Mouse (Mus musculus): ENCODE measurements around the gene E2f1. TPM values are rescaled to one million over a fixed set of nuclear protein-coding genes. Genes with fewer than 3 reads are reported as not detected.

The E2f1 gene
- polyA plus RNA-seq, 1 experiment, result 14.5 TPM

- peaks cover 32% of the 10 kb centered on the region for H3K36me3 ChIP-seq (ENCODE audit: control insufficient read depth, insufficient read depth, low read length)
- 94% methylated on average over 2 of the region's 2 CpGs for WGBS
- H3K4me3 ChIP-seq (ENCODE audit: low read depth, low read length), result no peak overlapping the region
- no peak overlapping the region for H3K27ac ChIP-seq (ENCODE audit: insufficient read depth, low read depth, low read length)
- no peaks in the 10 kb centered on the region for H3K4me1 ChIP-seq (ENCODE audit: control insufficient read depth, insufficient read depth, insufficient read length, low read length)
- TF ChIP-seq POLR2A (IDR thresholded peaks at IDR 0.05; ENCODE audit: low read depth, low read length) (no peak), CTCF (IDR thresholded peaks at IDR 0.05; ENCODE audit: extremely low read depth, insufficient read length, insufficient replicate concordance, low read depth, low read length) (no peak)
- H3K27me3 ChIP-seq (ENCODE audit: control insufficient read depth, insufficient read depth, low read length), result no peaks in the 10 kb centered on the region
Measured at GRCm38 (mm10) chr2:154525285-154525684, 44.4 kb downstream of the E2f1 start.

GRCm38 (mm10) chr2:154522334-154522733, 47.4 kb downstream of the E2f1 start:
- TF ChIP-seq POLR2A (IDR thresholded peaks at IDR 0.05; ENCODE audit: low read depth, low read length) (no peak), CTCF (IDR thresholded peaks at IDR 0.05; ENCODE audit: extremely low read depth, insufficient read length, insufficient replicate concordance, low read depth, low read length) (no peak)
- H3K27me3 ChIP-seq (ENCODE audit: control insufficient read depth, insufficient read depth, low read length), result no peaks in the 10 kb centered on the region
- H3K27ac ChIP-seq (ENCODE audit: insufficient read depth, low read depth, low read length), result no peak overlapping the region
- WGBS, result 86% methylated on average over 5 of the region's 5 CpGs
- no peaks in the 10 kb centered on the region for H3K4me1 ChIP-seq (ENCODE audit: control insufficient read depth, insufficient read depth, insufficient read length, low read length)
- peaks cover 41% of the 10 kb centered on the region for H3K36me3 ChIP-seq (ENCODE audit: control insufficient read depth, insufficient read depth, low read length)
- H3K4me3 ChIP-seq (ENCODE audit: low read depth, low read length), result no peak overlapping the region

- H3K4me3 ChIP-seq (ENCODE audit: low read depth, low read length), result no peak overlapping the region
- H3K27ac ChIP-seq (ENCODE audit: insufficient read depth, low read depth, low read length), result no peak overlapping the region
- no peaks in the 10 kb centered on the region for H3K27me3 ChIP-seq (ENCODE audit: control insufficient read depth, insufficient read depth, low read length)
- no peak for TF ChIP-seq POLR2A (IDR thresholded peaks at IDR 0.05; ENCODE audit: low read depth, low read length)
- no peaks in the 10 kb centered on the region for H3K4me1 ChIP-seq (ENCODE audit: control insufficient read depth, insufficient read depth, insufficient read length, low read length)
- peaks cover 41% of the 10 kb centered on the region for H3K36me3 ChIP-seq (ENCODE audit: control insufficient read depth, insufficient read depth, low read length)
Measured at GRCm38 (mm10) chr2:154521449-154521848, 48.2 kb downstream of the E2f1 start.

GRCm38 (mm10) chr2:154517424-154517823, 52.3 kb downstream of the E2f1 start:
- Histone ChIP-seq H3K4me1 (ENCODE audit: control insufficient read depth, insufficient read depth, insufficient read length, low read length) (no peaks in the 10 kb centered on the region; the same call in 1 of the 2 replicates), H3K27me3 (ENCODE audit: control insufficient read depth, insufficient read depth, low read length) (no peaks in the 10 kb centered on the region), H3K36me3 (ENCODE audit: control insufficient read depth, insufficient read depth, low read length) (peaks cover 16% of the 10 kb centered on the region), H3K4me3 (ENCODE audit: low read depth, low read length) (no peak overlapping the region), H3K27ac (ENCODE audit: insufficient read depth, low read depth, low read length) (no peak overlapping the region)
- TF ChIP-seq CTCF (IDR thresholded peaks at IDR 0.05; ENCODE audit: extremely low read depth, insufficient read length, insufficient replicate concordance, low read depth, low read length) (no peak), POLR2A (IDR thresholded peaks at IDR 0.05; ENCODE audit: low read depth, low read length) (no peak)
- 83% methylated on average over 5 of the region's 5 CpGs for WGBS

- Histone ChIP-seq H3K27me3 (ENCODE audit: control insufficient read depth, insufficient read depth, low read length) (no peaks in the 10 kb centered on the region), H3K36me3 (ENCODE audit: control insufficient read depth, insufficient read depth, low read length) (peaks cover 13% of the 10 kb centered on the region), H3K4me1 (ENCODE audit: control insufficient read depth, insufficient read depth, insufficient read length, low read length) (no peaks in the 10 kb centered on the region; the same call in 1 of the 2 replicates), H3K27ac (ENCODE audit: insufficient read depth, low read depth, low read length) (no peak overlapping the region), H3K4me3 (ENCODE audit: low read depth, low read length) (no peak overlapping the region)
- TF ChIP-seq CTCF (IDR thresholded peaks at IDR 0.05; ENCODE audit: extremely low read depth, insufficient read length, insufficient replicate concordance, low read depth, low read length), result no peak
- no peak for TF ChIP-seq POLR2A (IDR thresholded peaks at IDR 0.05; ENCODE audit: low read depth, low read length)
- 83% methylated on average over 3 of the region's 3 CpGs for WGBS
Measured at GRCm38 (mm10) chr2:154516944-154517343, 52.7 kb downstream of the E2f1 start.

- WGBS, result 95% methylated on average over 3 of the region's 3 CpGs
- TF ChIP-seq POLR2A (IDR thresholded peaks at IDR 0.05; ENCODE audit: low read depth, low read length) (no peak), CTCF (IDR thresholded peaks at IDR 0.05; ENCODE audit: extremely low read depth, insufficient read length, insufficient replicate concordance, low read depth, low read length) (no peak)
Measured at GRCm38 (mm10) chr2:154510141-154510540, 59.6 kb downstream of the E2f1 start.

More at GRCm38 (mm10) chr2:154510141-154510540, 59.6 kb downstream of the E2f1 start:
- no peak overlapping the region for H3K4me3 ChIP-seq (ENCODE audit: low read depth, low read length)
- H3K27me3 ChIP-seq (ENCODE audit: control insufficient read depth, insufficient read depth, low read length), result no peaks in the 10 kb centered on the region
- H3K36me3 ChIP-seq (ENCODE audit: control insufficient read depth, insufficient read depth, low read length), result peaks cover 17% of the 10 kb centered on the region
- no peak overlapping the region for H3K27ac ChIP-seq (ENCODE audit: insufficient read depth, low read depth, low read length)
- no peaks in the 10 kb centered on the region; the same call in 1 of the 2 replicates for H3K4me1 ChIP-seq (ENCODE audit: control insufficient read depth, insufficient read depth, insufficient read length, low read length)

Other genes starting within 250 kb of the E2f1 start
- gene Cdk5rap1, start 196.9 kb downstream of the E2f1 start, polyA plus RNA-seq (2012; rRNA removed), result 3.2 and 5.4 TPM in 2 replicates
- 12.0 and 27.5 TPM in 2 replicates for gene Snta1, start 161.8 kb downstream of the E2f1 start, polyA plus RNA-seq (2012; rRNA removed)
- gene Cbfa2t2, start 133.4 kb downstream of the E2f1 start, polyA plus RNA-seq (2012; rRNA removed), result 3.6 and 9.8 TPM in 2 replicates
- gene 1700003F12Rik, start 22.8 kb downstream of the E2f1 start, polyA plus RNA-seq (2012; rRNA removed), result 0.32 and 0.47 TPM in 2 replicates
- gene Actl10, start 18.1 kb downstream of the E2f1 start, polyA plus RNA-seq (2012; rRNA removed), result not detected in 2 replicates
- 0.24 TPM in 1 of 2 replicates, not detected in the other for gene Necab3, start 11.0 kb downstream of the E2f1 start, polyA plus RNA-seq (2012; rRNA removed)
- 21.4 and 28.8 TPM in 2 replicates for gene Pxmp4, start 33.8 kb upstream of the E2f1 start, polyA plus RNA-seq (2012; rRNA removed)
- gene Zfp341, start 43.4 kb upstream of the E2f1 start, polyA plus RNA-seq (2012; rRNA removed), result 2.6 and 4.7 TPM in 2 replicates
- gene 4930519P11Rik, start 43.5 kb upstream of the E2f1 start, polyA plus RNA-seq (2012; rRNA removed), result 0.46 and 1.6 TPM in 2 replicates
- 73.2 and 131 TPM in 2 replicates for gene Chmp4b, start 81.8 kb upstream of the E2f1 start, polyA plus RNA-seq (2012; rRNA removed)
- not detected in 2 replicates for gene Gm14214, start 200.1 kb upstream of the E2f1 start, polyA plus RNA-seq (2012; rRNA removed)
- 84.3 and 178 TPM in 2 replicates for gene Raly, start 221.2 kb upstream of the E2f1 start, polyA plus RNA-seq (2012; rRNA removed)
- 1.2 TPM in 1 of 2 replicates, not detected in the other for gene a, start 221.5 kb upstream of the E2f1 start, polyA plus RNA-seq (2012; rRNA removed)